Mouse (Mus musculus) liver, embryonic 16.5 days (tissue): ENCODE results near the gene Rpl9-ps1. TPM values are rescaled to one million over a fixed set of nuclear protein-coding genes. Genes with fewer than 3 reads are reported as not detected.

Experiments
- ATAC-seq: fragments of 200-750 bp; cut with Nextera tagmentation; 2 replicates; pipeline ENCODE4 v1.8.0; 2017; ENCODE audit warnings: low read depth, mild to moderate bottlenecking, moderate number of reproducible peaks, moderate library complexity
- H3K27ac ChIP-seq: fragments of 300-500 bp; sonication (generic); 2 replicates; pipeline ENCODE4 v1.5.1; 2014; ENCODE audit warnings: mild to moderate bottlenecking, low read length
- H3K27me3 ChIP-seq: fragments of 300-500 bp; sonication (generic); 2 replicates; pipeline ENCODE4 v1.6.1; 2014; ENCODE audit warnings: low read depth, low read length, mixed read lengths; ENCODE audit not compliant: control insufficient read depth, insufficient read depth
- H3K36me3 ChIP-seq: fragments of 300-500 bp; sonication (generic); 2 replicates; pipeline ENCODE4 v1.6.1; 2014; ENCODE audit warnings: mild to moderate bottlenecking; ENCODE audit not compliant: control insufficient read depth, insufficient read depth
- H3K4me1 ChIP-seq: fragments of 300-500 bp; sonication (generic); 2 replicates; pipeline ENCODE4 v1.6.1; 2014; ENCODE audit warnings: low read depth, low read length, mixed read lengths; ENCODE audit not compliant: control insufficient read depth
- H3K4me2 ChIP-seq: fragments of 300-500 bp; sonication (generic); 2 replicates; pipeline ENCODE4 v1.6.1; 2014; ENCODE audit warnings: low read depth, low read length, mixed read lengths
- H3K4me3 ChIP-seq: fragments of 300-500 bp; sonication (generic); 2 replicates; pipeline ENCODE4 v1.5.1; 2014; ENCODE audit warnings: low read depth, mild to moderate bottlenecking, low read length
- H3K9ac ChIP-seq: fragments of 300-500 bp; sonication (generic); 2 replicates; pipeline ENCODE4 v1.6.1; 2014; ENCODE audit warnings: low read depth, low read length
- H3K9me3 ChIP-seq: fragments of 300-500 bp; sonication (generic); replicated peaks from 2 replicates; pipeline ENCODE4 v1.6.1; 2016; ENCODE audit warnings: low read length; ENCODE audit not compliant: control insufficient read depth
- WGBS: fragments of 180-500 bp; shearing (Covaris S2); extraction: QIAGEN DNeasy Blood & Tissue Kit; methylation state at CpG from one replicate; pipeline ENCODE4 v1.1.7; 2014; ENCODE audit not compliant: insufficient replicate concordance; 5-methylcytosine and 5-hydroxymethylcytosine counted together
- polyA plus RNA-seq: library from polyadenylated mRNA; unstranded; fragments of >200 nt; fragmentation: Nextera tagmentation; extraction: Ambion mirVana; gene quantifications from 2 replicates; pipeline ENCODE4 v1.2.1, GENCODE M21; 2015

The Rpl9-ps1 gene
- polyA plus RNA-seq, 1 experiment from 2014 or later = not detected

- Histone ChIP-seq H3K4me3 (no peak within 1 kb of the TSS), H3K9ac (no peak within 1 kb of the TSS), H3K4me1 (no peaks in the 10 kb centered on the region), H3K27me3 (no peaks in the 10 kb centered on the region), H3K4me2 (no peak within 1 kb of the TSS), H3K36me3 (no peaks in the 10 kb centered on the region), H3K27ac (no peak within 1 kb of the TSS), H3K9me3 (no peaks in the 10 kb centered on the region)
- ATAC-seq = no peak
- WGBS = 27% methylated on average over 8 of the region's 8 CpGs
Observed at GRCm38 (mm10) chr11:83649305-83649841, 4.0 kb upstream of the Rpl9-ps1 start, which contains the start of gene Ccl3. Ccl3 (minus strand) TSS chr11:83649355.

GRCm38 (mm10) chr11:83646356-83647149 is 1.1 kb upstream of the Rpl9-ps1 start:
- WGBS = 79% methylated on average over 6 of the region's 6 CpGs
- H3K4me2 ChIP-seq = no peak overlapping the region
- no peaks in the 10 kb centered on the region for H3K36me3 ChIP-seq
- ATAC-seq = no peak
- H3K9ac ChIP-seq = no peak overlapping the region
- H3K27ac ChIP-seq = no peak overlapping the region
- no peaks in the 10 kb centered on the region for H3K9me3 ChIP-seq
- H3K4me3 ChIP-seq = no peak overlapping the region
- H3K27me3 ChIP-seq = no peaks in the 10 kb centered on the region
- H3K4me1 ChIP-seq = no peaks in the 10 kb centered on the region

- no peak overlapping the region for H3K9ac ChIP-seq
- H3K4me3 ChIP-seq = no peak overlapping the region
- ATAC-seq = no peak
- no peaks in the 10 kb centered on the region for H3K9me3 ChIP-seq
- H3K27me3 ChIP-seq = no peaks in the 10 kb centered on the region
- H3K27ac ChIP-seq = no peak overlapping the region
- 11% methylated on average over 2 of the region's 2 CpGs for WGBS
- H3K36me3 ChIP-seq = no peaks in the 10 kb centered on the region
- no peaks in the 10 kb centered on the region for H3K4me1 ChIP-seq
- H3K4me2 ChIP-seq = no peak overlapping the region
Observed at GRCm38 (mm10) chr11:83641216-83641615, 4.2 kb downstream of the Rpl9-ps1 start.

GRCm38 (mm10) chr11:83640141-83640540 is 5.3 kb downstream of the Rpl9-ps1 start:
- Histone ChIP-seq H3K27me3 (no peaks in the 10 kb centered on the region), H3K9me3 (no peaks in the 10 kb centered on the region), H3K4me1 (no peaks in the 10 kb centered on the region), H3K4me3 (no peak overlapping the region), H3K4me2 (no peak overlapping the region), H3K9ac (no peak overlapping the region), H3K27ac (peak overlapping the region; percentile 54), H3K36me3 (no peaks in the 10 kb centered on the region)
- peak; percentile 62 for ATAC-seq
- WGBS = 23% methylated on average over 5 of the region's 5 CpGs

- H3K27ac ChIP-seq = peak overlapping the region; percentile 54
- no peaks in the 10 kb centered on the region for H3K9me3 ChIP-seq
- no peak overlapping the region for H3K4me2 ChIP-seq
- H3K9ac ChIP-seq = no peak overlapping the region
- H3K4me3 ChIP-seq = no peak overlapping the region
- 22% methylated on average over 3 of the region's 3 CpGs for WGBS
- no peaks in the 10 kb centered on the region for H3K36me3 ChIP-seq
- ATAC-seq = no peak
- H3K27me3 ChIP-seq = no peaks in the 10 kb centered on the region
- H3K4me1 ChIP-seq = no peaks in the 10 kb centered on the region
Observed at GRCm38 (mm10) chr11:83639533-83639932, 5.9 kb downstream of the Rpl9-ps1 start.

- H3K4me2 ChIP-seq = no peak overlapping the region
- no peaks in the 10 kb centered on the region for H3K27me3 ChIP-seq
- no peaks in the 10 kb centered on the region for H3K36me3 ChIP-seq
- no peaks in the 10 kb centered on the region for H3K4me1 ChIP-seq
- no peak overlapping the region for H3K4me3 ChIP-seq
- H3K27ac ChIP-seq = no peak overlapping the region; the same call in 1 of the 2 replicates
- no peak overlapping the region for H3K9ac ChIP-seq
- no peak for ATAC-seq
- WGBS = 22% methylated on average over 2 of the region's 2 CpGs
- no peaks in the 10 kb centered on the region for H3K9me3 ChIP-seq
Observed at GRCm38 (mm10) chr11:83638934-83639333, 6.5 kb downstream of the Rpl9-ps1 start.

GRCm38 (mm10) chr11:83636742-83637235 is 8.6 kb downstream of the Rpl9-ps1 start:
- no peak overlapping the region for H3K4me3 ChIP-seq
- WGBS = 51% methylated on average over 1 of the region's 1 CpGs

GRCm38 (mm10) chr11:83634898-83635297 is 10.5 kb downstream of the Rpl9-ps1 start:
- 68% methylated on average over 2 of the region's 2 CpGs for WGBS

More at GRCm38 (mm10) chr11:83636742-83637235, 8.6 kb downstream of the Rpl9-ps1 start:
- no peaks in the 10 kb centered on the region for H3K27me3 ChIP-seq
- no peaks in the 10 kb centered on the region for H3K36me3 ChIP-seq
- no peaks in the 10 kb centered on the region for H3K9me3 ChIP-seq
- no peak for ATAC-seq
- no peak overlapping the region for H3K27ac ChIP-seq
- H3K4me1 ChIP-seq = no peaks in the 10 kb centered on the region
- no peak overlapping the region for H3K4me2 ChIP-seq
- no peak overlapping the region for H3K9ac ChIP-seq

GRCm38 (mm10) chr11:83634425-83634824 is 11.0 kb downstream of the Rpl9-ps1 start:
- Histone ChIP-seq H3K27ac (no peak overlapping the region), H3K9me3 (no peaks in the 10 kb centered on the region), H3K4me3 (no peak overlapping the region), H3K4me1 (no peaks in the 10 kb centered on the region), H3K4me2 (no peak overlapping the region), H3K27me3 (no peaks in the 10 kb centered on the region), H3K9ac (no peak overlapping the region), H3K36me3 (no peaks in the 10 kb centered on the region)
- no peak for ATAC-seq
- WGBS = 41% methylated on average over 4 of the region's 4 CpGs

More at GRCm38 (mm10) chr11:83634898-83635297, 10.5 kb downstream of the Rpl9-ps1 start:
- no peaks in the 10 kb centered on the region for H3K27me3 ChIP-seq
- H3K4me2 ChIP-seq = no peak overlapping the region
- H3K27ac ChIP-seq = no peak overlapping the region
- no peak overlapping the region for H3K4me3 ChIP-seq
- no peak for ATAC-seq
- H3K4me1 ChIP-seq = no peaks in the 10 kb centered on the region
- H3K9me3 ChIP-seq = no peaks in the 10 kb centered on the region
- H3K9ac ChIP-seq = no peak overlapping the region
- no peaks in the 10 kb centered on the region for H3K36me3 ChIP-seq
